Mouse (Mus musculus) bone marrow macrophage, adult 2 months (primary cell): Measurements from ENCODE around the gene Myh1. TPM values are rescaled to one million over a fixed set of nuclear protein-coding genes. Genes with fewer than 3 reads are reported as not detected.

Source experiments
- H3K27ac ChIP-seq: 2 replicates; pipeline ENCODE4 v1.5.1; 2012; ENCODE audit warnings: low read depth, low read length; ENCODE audit not compliant: insufficient read depth
- H3K4me1 ChIP-seq: 2 replicates; pipeline ENCODE4 v1.6.1; 2012; ENCODE audit warnings: low read length; ENCODE audit not compliant: control insufficient read depth, insufficient read depth
- H3K4me3 ChIP-seq: 2 replicates; pipeline ENCODE4 v1.5.1; 2012; ENCODE audit warnings: mild to moderate bottlenecking, low read length, moderate library complexity; ENCODE audit not compliant: insufficient read depth
- CTCF ChIP-seq: IDR thresholded peaks from 2 replicates; pipeline ENCODE4 v1.5.1; 2012; ENCODE audit warnings: low read depth, mild to moderate bottlenecking, low read length, moderate library complexity
- POLR2A ChIP-seq: IDR thresholded peaks from 2 replicates; pipeline ENCODE4 v1.6.1; 2012; ENCODE audit warnings: mild to moderate bottlenecking, low read depth, low read length, borderline replicate concordance
- polyA plus RNA-seq: library from polyadenylated mRNA; stranded (reverse); fragments of >200 nt; gene quantifications from 2 replicates; pipeline ENCODE4 v1.2.4, GENCODE M21; 2012; ENCODE audit not compliant: missing spikeins, insufficient read depth, insufficient read length

Myh1 gene
- 0.25 and 0.29 TPM in 2 replicates for polyA plus RNA-seq

DNA sequence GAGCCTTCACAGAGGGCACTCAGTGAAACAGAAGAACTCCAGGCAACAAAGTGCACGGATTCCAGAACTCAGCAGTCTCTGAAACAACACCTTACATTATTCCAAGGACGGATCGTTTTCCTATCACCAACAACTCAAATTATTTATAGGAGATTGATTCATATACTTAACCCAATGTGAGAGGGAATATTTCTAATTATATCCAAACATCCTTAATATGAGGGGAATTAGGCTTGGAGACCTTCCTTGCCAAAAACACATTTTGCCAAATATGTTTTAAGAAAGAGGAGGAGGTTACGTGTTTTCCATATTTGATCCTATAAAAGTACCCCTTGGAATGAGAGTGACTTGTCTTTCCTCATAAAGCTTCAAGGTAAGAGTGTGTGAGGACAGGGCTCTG is at the start of gene Myh1:
Gene Myh1, plus strand, starts transcription at position 301 of the 400 bp plus-strand sequence.
- TF ChIP-seq CTCF, result no peak
- no peak for TF ChIP-seq POLR2A
- Histone ChIP-seq H3K4me3 (no peak within 1 kb of the TSS), H3K27ac (no peak within 1 kb of the TSS), H3K4me1 (no peaks in the 10 kb centered on the region)

DNA sequence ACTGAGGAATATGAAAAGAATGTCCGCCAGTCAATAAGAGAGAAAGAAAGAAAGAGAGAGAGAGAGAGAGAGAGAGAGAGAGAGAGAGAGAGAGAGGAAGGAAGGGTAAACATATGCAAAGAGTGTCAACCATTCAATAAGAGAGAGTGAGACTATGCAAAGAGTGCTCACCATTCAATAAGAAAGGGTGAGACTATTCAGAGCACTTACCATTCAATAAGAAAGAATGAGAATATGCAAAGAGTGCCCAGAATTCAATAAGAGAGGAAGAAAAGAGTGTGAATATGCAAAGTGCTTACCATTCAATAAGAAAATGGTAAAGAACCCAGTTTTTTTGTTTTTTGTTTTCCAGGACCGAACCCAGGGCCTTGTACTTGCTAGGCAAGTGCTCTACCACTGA is 49.6 kb upstream of the Myh1 start:
- H3K4me3 ChIP-seq, result no peak overlapping the region
- TF ChIP-seq CTCF (no peak), POLR2A (no peak)
- no peaks in the 10 kb centered on the region for H3K4me1 ChIP-seq
- H3K27ac ChIP-seq, result no peak overlapping the region

DNA sequence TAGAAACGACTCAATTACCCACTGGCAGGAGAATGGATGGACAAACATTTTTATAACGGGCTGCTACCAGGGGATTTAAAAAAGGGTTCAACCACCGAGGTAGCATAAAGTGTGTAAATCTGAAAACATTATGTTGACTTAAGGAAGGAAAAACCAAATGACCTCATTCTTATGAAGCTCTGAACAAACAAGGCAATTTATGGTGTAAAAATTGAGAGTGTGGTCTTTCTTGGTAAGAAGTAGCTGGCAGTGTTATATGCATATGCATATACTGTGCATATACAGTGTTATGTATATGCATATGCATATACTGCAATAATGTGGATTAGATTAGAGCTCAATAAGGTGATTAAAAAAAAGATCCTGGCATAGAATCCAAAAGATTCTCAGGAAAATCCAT is 48.7 kb upstream of the Myh1 start:
- H3K4me1 ChIP-seq, result no peaks in the 10 kb centered on the region
- no peak overlapping the region for H3K27ac ChIP-seq
- TF ChIP-seq CTCF, result no peak
- TF ChIP-seq POLR2A, result no peak
- H3K4me3 ChIP-seq, result no peak overlapping the region

DNA sequence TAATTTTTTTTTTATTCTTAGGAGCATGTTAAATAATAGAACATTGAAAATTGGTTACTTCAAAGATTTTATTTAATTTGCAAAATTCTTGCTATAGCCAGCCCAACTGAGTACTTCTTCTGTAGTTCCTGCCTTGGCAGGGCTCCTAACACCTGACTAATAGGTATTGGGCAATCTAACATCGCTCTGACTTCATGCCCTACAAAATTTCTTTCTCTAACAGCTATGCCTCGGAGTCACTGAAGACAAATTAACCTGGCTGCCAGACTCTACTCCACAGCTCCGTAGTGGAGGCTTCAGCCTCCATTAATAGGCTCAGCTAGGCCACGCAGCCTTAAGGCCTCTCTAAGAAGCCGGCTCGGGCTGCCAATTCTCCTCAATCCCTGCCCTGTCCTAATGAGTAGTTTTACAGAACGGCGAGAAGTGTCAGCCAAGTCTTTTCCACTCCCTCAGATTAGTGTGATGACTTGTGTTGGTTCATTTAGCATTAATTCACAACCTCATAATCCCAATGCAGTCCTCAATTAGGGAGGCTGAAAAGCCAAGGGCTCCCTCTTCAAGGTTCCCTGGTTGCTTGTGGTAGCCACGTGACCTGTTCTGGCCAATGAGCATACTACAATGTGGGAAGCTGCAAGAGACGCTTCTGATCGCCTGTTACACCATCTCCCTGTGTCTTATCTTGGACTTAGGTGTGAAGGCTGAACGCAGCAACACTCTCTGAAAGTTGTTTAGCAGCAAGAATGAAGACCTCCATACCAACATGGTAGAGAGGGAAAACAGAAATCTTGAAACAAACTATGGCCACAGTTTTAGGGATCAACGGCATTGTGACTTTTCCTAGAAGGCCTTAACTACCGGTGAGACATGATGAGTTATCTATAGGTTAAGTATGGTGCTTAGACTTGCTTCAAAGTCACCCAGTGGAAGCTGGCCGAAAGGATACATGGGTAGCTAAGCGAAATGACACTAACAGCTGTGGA is 47.9 kb upstream of the Myh1 start:
- Histone ChIP-seq H3K27ac (no peak overlapping the region), H3K4me1 (no peaks in the 10 kb centered on the region), H3K4me3 (no peak overlapping the region)
- TF ChIP-seq POLR2A, result no peak

DNA sequence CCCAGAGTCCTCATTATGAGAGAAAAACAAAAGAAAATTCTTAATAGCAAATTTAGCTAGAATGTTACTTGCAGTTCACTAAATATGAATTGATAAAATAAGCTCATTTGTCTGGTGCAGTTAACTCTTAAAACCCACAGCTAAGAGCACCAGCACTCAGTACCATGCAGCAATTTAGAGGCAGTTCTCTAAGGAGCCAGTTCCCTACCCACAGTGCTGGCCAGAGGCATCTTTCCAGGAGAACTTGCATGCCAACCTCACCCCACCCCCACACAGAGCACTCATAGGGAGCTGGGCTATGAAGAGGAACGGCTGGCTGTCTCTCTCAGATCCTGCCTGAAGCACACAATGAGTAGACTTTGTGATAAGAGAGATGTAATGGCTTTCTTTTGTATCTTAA is 46.7 kb upstream of the Myh1 start:
- Histone ChIP-seq H3K27ac (no peak overlapping the region), H3K4me1 (no peaks in the 10 kb centered on the region), H3K4me3 (no peak overlapping the region)
- no peak for TF ChIP-seq POLR2A
- TF ChIP-seq CTCF, result no peak

DNA sequence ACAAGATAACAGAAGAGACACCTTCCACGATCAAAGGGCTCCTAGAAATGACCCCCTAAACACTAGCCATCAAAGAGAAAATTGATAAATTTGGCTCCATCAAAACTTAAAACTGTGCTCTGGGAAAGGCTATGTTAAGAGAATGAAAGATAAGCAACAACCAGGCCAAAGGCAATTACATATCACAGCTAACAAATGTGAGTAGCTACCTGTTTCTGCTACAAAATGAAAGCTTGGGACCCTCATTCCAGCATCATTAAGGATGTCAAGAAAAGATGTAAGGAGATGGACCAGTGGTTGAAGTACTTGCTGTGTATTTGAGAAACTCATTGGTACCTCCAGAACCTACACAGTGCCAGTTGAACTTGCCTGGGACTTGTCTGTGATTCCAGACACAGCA is 46.0 kb upstream of the Myh1 start:
- Histone ChIP-seq H3K4me3 (no peak overlapping the region), H3K4me1 (no peaks in the 10 kb centered on the region), H3K27ac (no peak overlapping the region)
- no peak for TF ChIP-seq POLR2A
- TF ChIP-seq CTCF, result no peak

DNA sequence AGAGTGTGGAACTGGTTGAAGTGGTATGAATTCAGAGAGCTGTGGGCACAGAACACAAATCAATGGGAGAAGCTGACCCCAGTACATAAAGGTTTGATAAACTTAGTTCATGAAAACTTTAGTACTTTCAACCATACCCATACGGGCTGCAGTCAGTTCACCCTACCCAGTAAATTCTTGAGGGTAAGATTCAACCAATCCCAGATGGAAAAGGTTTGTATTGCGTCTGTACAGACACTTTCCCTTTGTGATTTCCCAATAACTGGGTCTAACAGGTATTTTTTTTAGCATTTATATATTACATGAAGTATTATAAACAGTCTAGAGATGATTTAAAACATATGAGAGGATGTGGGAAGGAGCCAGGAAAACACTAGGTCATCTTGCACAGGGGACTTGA is 44.2 kb upstream of the Myh1 start:
- no peak overlapping the region for H3K4me3 ChIP-seq
- TF ChIP-seq POLR2A, result no peak
- no peak for TF ChIP-seq CTCF
- H3K4me1 ChIP-seq, result no peaks in the 10 kb centered on the region

DNA sequence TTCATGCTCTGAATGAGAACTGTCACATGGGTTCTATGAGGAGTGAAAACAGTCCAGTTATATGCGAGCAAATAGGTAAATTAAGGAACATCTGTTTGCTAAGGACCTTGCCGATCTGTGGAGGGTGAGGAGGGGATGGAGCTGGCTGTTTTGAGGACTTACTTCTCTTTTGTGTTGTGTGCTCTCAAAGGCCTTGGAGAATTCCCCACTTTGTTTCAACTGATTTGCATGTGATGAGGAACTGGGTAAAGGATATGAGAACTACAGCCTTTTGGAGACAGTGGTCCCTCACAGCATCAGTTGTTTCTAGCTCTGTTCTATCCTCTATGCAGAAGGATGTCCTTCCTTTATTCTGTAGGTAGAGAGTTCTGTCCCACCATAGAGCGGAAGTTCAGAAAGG is 39.7 kb upstream of the Myh1 start:
- TF ChIP-seq CTCF (no peak), POLR2A (no peak)
- H3K4me3 ChIP-seq, result no peak overlapping the region
- no peak overlapping the region for H3K27ac ChIP-seq
- H3K4me1 ChIP-seq, result no peaks in the 10 kb centered on the region

More for the DNA sequence above, 44.2 kb upstream of the Myh1 start:
- no peak overlapping the region for H3K27ac ChIP-seq

DNA sequence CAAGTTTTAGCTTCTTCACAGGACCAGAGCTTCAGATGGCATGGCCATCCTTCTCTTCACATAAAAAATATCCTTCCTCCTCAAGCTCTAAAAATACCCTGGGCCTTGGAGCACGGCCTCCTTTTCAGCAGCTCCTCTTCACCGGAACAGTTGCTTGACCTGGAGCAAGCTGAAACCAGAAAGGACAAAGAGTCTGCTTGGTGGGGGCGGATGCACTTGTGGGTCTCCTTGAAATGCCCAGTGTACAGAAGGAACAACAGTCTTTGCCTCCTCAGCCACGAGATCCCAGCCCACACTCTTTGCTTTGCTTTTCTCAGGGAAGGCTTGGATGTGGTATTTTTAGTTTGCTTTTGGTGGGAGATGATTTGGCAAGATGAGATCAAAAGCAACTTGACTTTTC is 36.2 kb upstream of the Myh1 start:
- Histone ChIP-seq H3K4me3 (no peak overlapping the region), H3K4me1 (no peaks in the 10 kb centered on the region), H3K27ac (no peak overlapping the region)
- no peak for TF ChIP-seq CTCF
- TF ChIP-seq POLR2A, result no peak

DNA sequence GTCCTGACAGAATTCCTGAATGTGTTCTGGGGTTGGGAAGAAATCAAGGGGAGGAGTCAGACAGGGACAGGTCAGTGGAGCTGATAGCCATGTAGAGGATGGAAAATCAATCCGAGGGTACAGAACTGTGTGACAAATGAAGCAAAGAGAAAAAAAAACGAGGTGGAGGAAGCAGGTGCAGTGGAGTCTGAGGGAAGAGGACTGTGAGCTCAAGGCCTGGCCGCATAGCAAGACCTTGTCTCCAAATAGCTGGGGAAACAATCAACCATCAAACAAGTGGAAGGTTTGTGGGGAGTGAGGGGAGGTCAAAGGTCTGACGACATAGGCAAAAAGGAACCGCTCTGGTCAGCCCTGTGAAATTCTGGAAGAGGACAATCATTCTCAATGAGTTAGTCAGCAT is 35.0 kb upstream of the Myh1 start:
- Histone ChIP-seq H3K4me3 (no peak overlapping the region), H3K4me1 (no peaks in the 10 kb centered on the region), H3K27ac (no peak overlapping the region)
- TF ChIP-seq CTCF, result no peak
- no peak for TF ChIP-seq POLR2A
